In genomic region chr16:97357188-97357821, GRCm38 (mm10) we compare ENCODE assay signal across 8 mouse cellular contexts. TPM values are rescaled to one million over a fixed set of nuclear protein-coding genes. Genes with fewer than 3 reads are reported as not detected.
A peak's percentile ranks its signal among the peaks of the same experiment; 100 is the strongest.
DNase-seq lines count a peak whose midpoint lies in the region; ATAC-seq and TF ChIP-seq lines count a peak whose summit lies in the region.

No protein-coding gene starts in this region.

- peaks cover 46% of the 10 kb centered on the region for H3K27me3 ChIP-seq in hindbrain, embryonic 15.5 days

- in situ Hi-C loops in ES-E14 (cut with MboI; ENCODE audit: low sequenced_read_pairs in 2 of 2, unreplicated experiment in 2 of 2): no loop called here

- ATAC-seq in hindbrain, embryonic 15.5 days (ENCODE audit: low FRiP score, low read depth): peak; percentile 69

- TF ChIP-seq POLR2A in cortical plate, adult 2 months (IDR thresholded peaks at IDR 0.05; ENCODE audit: extremely low read depth, insufficient read depth, low read length): no peak

- H3K27ac ChIP-seq in ES-E14 (ENCODE audit: insufficient read depth, low read depth, low read length, poor library complexity, severe bottlenecking): no peak overlapping the region
- no peak overlapping the region for H3K27ac ChIP-seq in cortical plate, adult 2 months (ENCODE audit: insufficient read depth, low read length)
- no peak overlapping the region for H3K27ac ChIP-seq in hindbrain, embryonic 15.5 days (replicated peaks)
- no peak overlapping the region for H3K27ac ChIP-seq in left cerebral cortex, adult 2 months

- no peak for TF ChIP-seq CTCF in cortical plate, adult 2 months (IDR thresholded peaks at IDR 0.05; ENCODE audit: extremely low read depth, insufficient read depth, low read length)
- TF ChIP-seq CTCF in left cerebral cortex, adult 2 months (IDR thresholded peaks at IDR 0.05): no peak

- H3K4me2 ChIP-seq in hindbrain, embryonic 15.5 days: peak overlapping the region; percentile 100

- H3K9me3 ChIP-seq in ES-E14 (ENCODE audit: control insufficient read depth, insufficient read depth, low read depth, low read length): no peaks in the 10 kb centered on the region
- H3K9me3 ChIP-seq in hindbrain, embryonic 15.5 days: no peaks in the 10 kb centered on the region

- no peaks in the 10 kb centered on the region for H3K4me1 ChIP-seq in ES-E14 (ENCODE audit: control insufficient read depth in 2 of 2, insufficient read depth in 2 of 2, low read length in 2 of 2, poor library complexity in 1 of 2)
- no peaks in the 10 kb centered on the region for H3K4me1 ChIP-seq in cortical plate, adult 2 months (ENCODE audit: control insufficient read depth, insufficient read depth, low read length)
- peaks cover 21% of the 10 kb centered on the region for H3K4me1 ChIP-seq in hindbrain, embryonic 15.5 days (replicated peaks)

- under 1% methylated on average over 25 of the region's 25 CpGs for WGBS in hindbrain, embryonic 15.5 days

- intact Hi-C loops in left cerebral cortex, adult 2 months (cut with DNase I): loop anchor here (2.0 to 5.0 kb wide), 2 partner anchors 73 to 85 kb away; no protein-coding TSS in a partner anchor

- no peak overlapping the region for H3K9ac ChIP-seq in ES-E14 (ENCODE audit: insufficient read depth, low read depth, low read length, poor library complexity, severe bottlenecking)
- peak overlapping the region; percentile 36; the same call in 1 of the 2 replicates for H3K9ac ChIP-seq in hindbrain, embryonic 15.5 days

- peak; percentile 2 for DNase-seq in ES-E14 (ENCODE audit: low read depth, low spot score)
- peak; percentile 49 for DNase-seq in gastrocnemius, postnatal 10 days
- DNase-seq in left cerebral cortex, adult 2 months (ENCODE audit: extremely low spot score in 1 of 2, low spot score in 2 of 2): peak; percentile 19 to 50
- DNase-seq in lung, postnatal 25 days (ENCODE audit: low spot score): peak; percentile 35
- DNase-seq in right cerebral cortex, postnatal 14 days: peak; percentile 44
- no peak for DNase-seq in adipocyte (ENCODE audit: low spot score)

- H3K36me3 ChIP-seq in ES-E14 (ENCODE audit: control insufficient read depth, insufficient read depth, low read length, poor library complexity, severe bottlenecking): no peaks in the 10 kb centered on the region
- no peaks in the 10 kb centered on the region for H3K36me3 ChIP-seq in hindbrain, embryonic 15.5 days

- peak overlapping the region; percentile 58 to 69; a peak in 3 of 4 replicates for H3K4me3 ChIP-seq in ES-E14 (ENCODE audit: insufficient read depth in 1 of 2, low read depth in 1 of 2, low read length in 2 of 2, poor library complexity in 1 of 2, severe bottlenecking in 1 of 2)
- peak overlapping the region; percentile 48 for H3K4me3 ChIP-seq in cortical plate, adult 2 months (ENCODE audit: insufficient read depth, low read length)
- H3K4me3 ChIP-seq in hindbrain, embryonic 15.5 days: peak overlapping the region; percentile 54
- peak overlapping the region; percentile 56 for H3K4me3 ChIP-seq in left cerebral cortex, adult 2 months

TF ChIP-seq in ES-E14, 5 proteins besides CTCF, POLR2A, EP300 and RAD21:
- TF ChIP-seq ZNF384 (IDR thresholded peaks at IDR 0.05; ENCODE audit: low read depth, low read length): no peak
- no peak for TF ChIP-seq MAFK (IDR thresholded peaks at IDR 0.05; ENCODE audit: insufficient read depth, low read depth, low read length)

RNA-seq across cellular contexts. Expression of gene Bace2, which starts 0.8 kb away (rescaled TPM):
- total RNA-seq in ES-E14 (2012; rRNA removed): 0.11 and 0.54 TPM in 2 replicates
- polyA plus RNA-seq in cortical plate, adult 2 months (2012; rRNA removed): 2.9 and 3.5 TPM in 2 replicates
- 10 to 100 TPM; 10.5 to 16.2 TPM for total RNA-seq in gastrocnemius, postnatal 10 days (2021)
- polyA plus RNA-seq in hindbrain, embryonic 15.5 days (2015; fragmentation: Nextera tagmentation; extraction: Ambion mirVana): 8.2 and 8.3 TPM in 2 replicates
- 1 to 10 TPM; 5.7 to 6.6 TPM for total RNA-seq in left cerebral cortex, adult 2 months (2021)
